ENCODE assay signal across 8 mouse cellular contexts in genomic region chr10:95417496-95418236, GRCm38 (mm10). TPM values are rescaled to one million over a fixed set of nuclear protein-coding genes. Genes with fewer than 3 reads are reported as not detected.
DNase-seq lines count a peak whose midpoint lies in the region; ATAC-seq and TF ChIP-seq lines count a peak whose summit lies in the region.

No protein-coding gene starts in this region.

- H3K4me3 ChIP-seq in embryonic facial prominence, embryonic 12.5 days, result peak overlapping the region; percentile 71
- H3K4me3 ChIP-seq in heart, embryonic 10.5 days, result peak overlapping the region; percentile 79
- peak overlapping the region; percentile 54 for H3K4me3 ChIP-seq in kidney, embryonic 14.5 days (ENCODE audit: low read length)
- peak overlapping the region; percentile 48 to 65 for H3K4me3 ChIP-seq in liver, embryonic 14.5 days (ENCODE audit: insufficient read depth in 1 of 2, low read depth in 2 of 2, low read length in 2 of 2)
- H3K4me3 ChIP-seq in stomach, embryonic 16.5 days (replicated peaks; ENCODE audit: low read length), result peak overlapping the region; percentile 78

- no peak; the same call in 1 of the 2 replicates for ATAC-seq in embryonic facial prominence, embryonic 12.5 days (ENCODE audit: insufficient number of reproducible peaks, insufficient read depth, low FRiP score, low TSS enrichment)
- ATAC-seq in kidney, embryonic 14.5 days (ENCODE audit: low FRiP score, low TSS enrichment), result peak; percentile 11; the same call in 1 of the 2 replicates
- ATAC-seq in liver, embryonic 14.5 days (ENCODE audit: insufficient read depth), result no peak; the same call in 1 of the 2 replicates
- no peak for ATAC-seq in stomach, embryonic 16.5 days (ENCODE audit: insufficient read depth, low FRiP score)

- H3K36me3 ChIP-seq in embryonic facial prominence, embryonic 12.5 days, result no peaks in the 10 kb centered on the region
- H3K36me3 ChIP-seq in heart, embryonic 10.5 days, result no peaks in the 10 kb centered on the region
- no peaks in the 10 kb centered on the region for H3K36me3 ChIP-seq in kidney, embryonic 14.5 days (ENCODE audit: control insufficient read depth, insufficient read depth, low read length)
- H3K36me3 ChIP-seq in liver, embryonic 14.5 days (replicated peaks; ENCODE audit: control insufficient read depth, insufficient read depth, low read depth), result no peaks in the 10 kb centered on the region
- no peaks in the 10 kb centered on the region for H3K36me3 ChIP-seq in stomach, embryonic 16.5 days (ENCODE audit: control insufficient read depth, insufficient read depth, low read length)

- peaks cover 4% of the 10 kb centered on the region for H3K4me1 ChIP-seq in embryonic facial prominence, embryonic 12.5 days
- H3K4me1 ChIP-seq in heart, embryonic 10.5 days, result peaks cover 29% of the 10 kb centered on the region
- H3K4me1 ChIP-seq in kidney, embryonic 14.5 days (ENCODE audit: control insufficient read depth, insufficient read depth, low read length), result peaks cover 8% of the 10 kb centered on the region
- peaks cover 0 to 4% of the 10 kb centered on the region in 2 experiments; a peak in 2 of 4 replicates for H3K4me1 ChIP-seq in liver, embryonic 14.5 days (replicated peaks; ENCODE audit: control insufficient read depth in 2 of 2, insufficient read depth in 2 of 2, low read length in 1 of 2)
- peaks cover 14% of the 10 kb centered on the region for H3K4me1 ChIP-seq in stomach, embryonic 16.5 days (ENCODE audit: control insufficient read depth, insufficient read depth, low read length)

- H3K9ac ChIP-seq in embryonic facial prominence, embryonic 12.5 days, result peak overlapping the region; percentile 81
- peak overlapping the region; percentile 68; the same call in 1 of the 2 replicates for H3K9ac ChIP-seq in kidney, embryonic 14.5 days (ENCODE audit: low read depth, low read length)
- no peak overlapping the region; the same call in 1 of the 2 replicates for H3K9ac ChIP-seq in liver, embryonic 14.5 days (replicated peaks)
- peak overlapping the region; percentile 85 for H3K9ac ChIP-seq in stomach, embryonic 16.5 days (ENCODE audit: low read length)

- no peak for TF ChIP-seq EP300 in liver, embryonic 14.5 days (IDR thresholded peaks at IDR 0.05; ENCODE audit: low read depth)

- no peaks in the 10 kb centered on the region for H3K27me3 ChIP-seq in embryonic facial prominence, embryonic 12.5 days
- H3K27me3 ChIP-seq in heart, embryonic 10.5 days (ENCODE audit: insufficient read depth, poor library complexity, severe bottlenecking), result peaks cover 21% of the 10 kb centered on the region
- peaks cover 22% of the 10 kb centered on the region for H3K27me3 ChIP-seq in kidney, embryonic 14.5 days (ENCODE audit: control insufficient read depth, insufficient read depth, low read length)
- peaks cover 34% of the 10 kb centered on the region for H3K27me3 ChIP-seq in liver, embryonic 14.5 days (ENCODE audit: control insufficient read depth, insufficient read depth, low read length)
- no peaks in the 10 kb centered on the region; the same call in 1 of the 2 replicates for H3K27me3 ChIP-seq in stomach, embryonic 16.5 days (ENCODE audit: control insufficient read depth, insufficient read depth, low read length)

- peak; percentile 74 for DNase-seq in 416B (ENCODE audit: low read depth)
- DNase-seq in adrenal gland, postnatal 25 days, result peak; percentile 82
- DNase-seq in heart, embryonic 10.5 days (ENCODE audit: low spot score), result peak; percentile 85
- peak; percentile 28 to 53 (median 40) for DNase-seq in liver, embryonic 14.5 days (ENCODE audit: low read depth in 3 of 3, low spot score in 3 of 3)
- peak; percentile 68 for DNase-seq in neural tube, embryonic 10.5 days (ENCODE audit: extremely low spot score, low spot score)

- under 1% methylated on average over 25 of the region's 25 CpGs for WGBS in embryonic facial prominence, embryonic 12.5 days
- under 1% methylated on average over 25 of the region's 25 CpGs for WGBS in heart, embryonic 10.5 days
- WGBS in kidney, embryonic 14.5 days, result 1% methylated on average over 25 of the region's 25 CpGs
- WGBS in liver, embryonic 14.5 days (ENCODE audit: insufficient replicate concordance), result under 1% methylated on average over 25 of the region's 25 CpGs
- under 1% methylated on average over 25 of the region's 25 CpGs for WGBS in stomach, embryonic 16.5 days

- H3K4me2 ChIP-seq in embryonic facial prominence, embryonic 12.5 days (replicated peaks), result peak overlapping the region; percentile 98
- H3K4me2 ChIP-seq in kidney, embryonic 14.5 days (replicated peaks; ENCODE audit: low read depth, low read length), result peak overlapping the region; percentile 97
- peak overlapping the region; percentile 75 for H3K4me2 ChIP-seq in liver, embryonic 14.5 days (ENCODE audit: low read depth)
- peak overlapping the region; percentile 97 for H3K4me2 ChIP-seq in stomach, embryonic 16.5 days (ENCODE audit: low read depth, low read length)

- peak; percentile 79 for TF ChIP-seq CTCF in liver, embryonic 14.5 days (IDR thresholded peaks at IDR 0.05; ENCODE audit: low read depth)

- H3K27ac ChIP-seq in embryonic facial prominence, embryonic 12.5 days, result peak overlapping the region; percentile 92
- peak overlapping the region; percentile 89 for H3K27ac ChIP-seq in heart, embryonic 10.5 days
- no peak overlapping the region for H3K27ac ChIP-seq in kidney, embryonic 14.5 days (ENCODE audit: low read depth, low read length)
- no peak overlapping the region for H3K27ac ChIP-seq in liver, embryonic 14.5 days
- H3K27ac ChIP-seq in stomach, embryonic 16.5 days (ENCODE audit: low read length), result 0 out of 2 replicates have a peak overlapping the region, but pooled peaks have one; percentile 37

- H3K9me3 ChIP-seq in embryonic facial prominence, embryonic 12.5 days, result no peaks in the 10 kb centered on the region
- no peaks in the 10 kb centered on the region for H3K9me3 ChIP-seq in heart, embryonic 10.5 days
- no peaks in the 10 kb centered on the region for H3K9me3 ChIP-seq in kidney, embryonic 14.5 days (ENCODE audit: control insufficient read depth, low read length)
- H3K9me3 ChIP-seq in liver, embryonic 14.5 days (ENCODE audit: control insufficient read depth, low read length), result no peaks in the 10 kb centered on the region
- H3K9me3 ChIP-seq in stomach, embryonic 16.5 days (replicated peaks; ENCODE audit: control insufficient read depth, low read length), result no peaks in the 10 kb centered on the region

RNA-seq across cellular contexts. Expression of gene Socs2, which starts 0.7 kb away (rescaled TPM):
- 19.6 and 19.8 TPM in 2 replicates for total RNA-seq in adrenal gland, postnatal 25 days (2021)
- polyA plus RNA-seq in embryonic facial prominence, embryonic 12.5 days (2016; fragmentation: Nextera tagmentation; extraction: Ambion mirVana), result 70.7 and 73.2 TPM in 2 replicates
- polyA plus RNA-seq in heart, embryonic 10.5 days (2016; fragmentation: Nextera tagmentation; extraction: Ambion mirVana), result 30.7 and 39.6 TPM in 2 replicates
- 17.9 and 20.5 TPM in 2 replicates for polyA plus RNA-seq in kidney, embryonic 14.5 days (2014; fragmentation: Nextera tagmentation; extraction: Ambion mirVana)
- 1.4 and 1.5 TPM in 2 replicates for polyA plus RNA-seq in liver, embryonic 14.5 days (2012; rRNA removed)
- polyA plus RNA-seq in liver, embryonic 14.5 days (2014; fragmentation: Nextera tagmentation; extraction: Ambion mirVana), result 4.9 and 5.4 TPM in 2 replicates
- 24.3 and 27.0 TPM in 2 replicates for polyA plus RNA-seq in stomach, embryonic 16.5 days (2015; fragmentation: Nextera tagmentation; extraction: Ambion mirVana)

Comparison
In these comparisons a context has a peak if more than half of its experiments do, and no peak if none do; other contexts are left out.
1. H3K27ac ChIP-seq: peak in embryonic facial prominence, embryonic 12.5 days (single experiment), heart, embryonic 10.5 days (single experiment) and stomach, embryonic 16.5 days (single experiment); none in kidney, embryonic 14.5 days (single experiment) and liver, embryonic 14.5 days (single experiment).
2. Peak in every context shown above with its lines, with median percentiles within 50 percentile points of each other: DNase-seq, H3K4me2 ChIP-seq and H3K4me3 ChIP-seq.